Mouse (Mus musculus): ENCODE results near the gene Igfbp3. TPM values are rescaled to one million over a fixed set of nuclear protein-coding genes. Genes with fewer than 3 reads are reported as not detected.

The Igfbp3 gene
- polyA plus RNA-seq, 1 experiment from 2014 or later = 26.2 TPM

Other genes starting within 250 kb of the Igfbp3 start
- 2.1 and 2.2 TPM in 2 replicates for gene Adcy1, start 150.4 kb downstream of the Igfbp3 start, polyA plus RNA-seq (2016; fragmentation: Nextera tagmentation; extraction: Ambion mirVana)
- gene Gm11985, start 25.4 kb downstream of the Igfbp3 start, polyA plus RNA-seq (2016; fragmentation: Nextera tagmentation; extraction: Ambion mirVana) = not detected in 2 replicates
- 0.18 and 0.50 TPM in 2 replicates for gene Igfbp1, start 16.1 kb downstream of the Igfbp3 start, polyA plus RNA-seq (2016; fragmentation: Nextera tagmentation; extraction: Ambion mirVana)